Mouse (Mus musculus): ENCODE data around the gene Tfdp1.

DNA sequence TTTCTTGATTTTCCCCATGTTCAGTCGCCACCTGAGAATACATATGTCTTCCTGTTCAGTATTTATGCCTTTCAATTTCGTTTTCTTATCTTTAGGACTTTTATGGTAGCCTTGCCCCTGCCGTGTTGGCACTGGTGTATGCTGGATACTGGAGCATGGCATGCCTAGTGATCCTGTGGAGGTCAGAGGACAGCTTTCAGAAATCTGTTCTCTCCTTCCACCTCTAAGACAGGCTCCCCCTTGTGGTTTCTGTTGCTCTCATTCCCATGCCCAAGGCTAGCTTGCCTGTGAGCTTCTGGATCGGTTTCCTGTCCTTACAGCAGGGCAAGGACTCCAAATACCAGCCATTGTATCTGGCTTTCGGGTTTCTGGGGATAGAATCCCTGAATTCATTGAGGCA lies 12.0 kb upstream of the Tfdp1 start:
- TF ChIP-seq POLR2A (IDR thresholded peaks at IDR 0.05; ENCODE audit: low read depth, low read length) (no peak), CTCF (IDR thresholded peaks at IDR 0.05; ENCODE audit: extremely low read depth, insufficient read depth, insufficient read length, insufficient replicate concordance) (no peak)

Measured in spleen, adult 2 months (tissue).